Mouse (Mus musculus): ENCODE data around the gene Hnrnpu.

GRCm38 (mm10) chr1:178365171-178365570 is 27.6 kb upstream of the Hnrnpu start:
- TF ChIP-seq POLR2A (IDR thresholded peaks at IDR 0.05; ENCODE audit: extremely low read depth, insufficient read depth, low read length) = no peak
- TF ChIP-seq CTCF (IDR thresholded peaks at IDR 0.05; ENCODE audit: low read depth, low read length) = no peak

Data from liver, adult 2 months (tissue).